Mouse (Mus musculus): ENCODE measurements around the gene Ilkap. TPM values are rescaled to one million over a fixed set of nuclear protein-coding genes. Genes with fewer than 3 reads are reported as not detected.
A peak's percentile ranks its signal among the peaks of the same experiment; 100 is the strongest.

The Ilkap gene
- polyA plus RNA-seq, 1 experiment from 2014 or later, result 92.0 TPM

GRCm38 (mm10) chr1:91413898-91414594 lies 15.4 kb upstream of the Ilkap start, which contains the start of gene Hes6:
Gene Hes6 (minus strand): TSS chr1:91414038.
- Histone ChIP-seq H3K4me2 (peak within 1 kb of the TSS; percentile 91), H3K4me3 (peak within 1 kb of the TSS; percentile 75), H3K9ac (peak within 1 kb of the TSS; percentile 91), H3K36me3 (peaks cover 30% of the 10 kb centered on the region), H3K27ac (replicated peaks) (peak within 1 kb of the TSS; percentile 100), H3K4me1 (peaks cover 27% of the 10 kb centered on the region), H3K27me3 (replicated peaks) (no peaks in the 10 kb centered on the region), H3K9me3 (no peaks in the 10 kb centered on the region)
- WGBS, result 1% methylated on average over 31 of the region's 39 CpGs
- peak; percentile 6; the same call in 1 of the 2 replicates for ATAC-seq (ENCODE audit: extremely low read depth, insufficient number of reproducible peaks, low FRiP score, low TSS enrichment)

GRCm38 (mm10) chr1:91413536-91413897 lies 14.9 kb upstream of the Ilkap start:
- H3K4me2 ChIP-seq, result peak overlapping the region; percentile 91
- WGBS, result under 1% methylated on average over 14 of the region's 14 CpGs
- H3K27ac ChIP-seq (replicated peaks), result peak overlapping the region; percentile 100
- no peaks in the 10 kb centered on the region for H3K27me3 ChIP-seq (replicated peaks)
- H3K4me1 ChIP-seq, result peaks cover 27% of the 10 kb centered on the region
- H3K4me3 ChIP-seq, result peak overlapping the region; percentile 75
- peak overlapping the region; percentile 86 for H3K9ac ChIP-seq
- H3K9me3 ChIP-seq, result no peaks in the 10 kb centered on the region
- peak; percentile 11; the same call in 1 of the 2 replicates for ATAC-seq (ENCODE audit: extremely low read depth, insufficient number of reproducible peaks, low FRiP score, low TSS enrichment)
- H3K36me3 ChIP-seq, result peaks cover 28% of the 10 kb centered on the region

- peak; percentile 89 for ATAC-seq (ENCODE audit: extremely low read depth, insufficient number of reproducible peaks, low FRiP score, low TSS enrichment)
- H3K36me3 ChIP-seq, result peaks cover 24% of the 10 kb centered on the region
- H3K27me3 ChIP-seq (replicated peaks), result no peaks in the 10 kb centered on the region
- H3K9ac ChIP-seq, result peak overlapping the region; percentile 91
- peak overlapping the region; percentile 100 for H3K27ac ChIP-seq (replicated peaks)
- H3K4me2 ChIP-seq, result peak overlapping the region; percentile 91
- H3K4me3 ChIP-seq, result peak overlapping the region; percentile 75
- H3K9me3 ChIP-seq, result no peaks in the 10 kb centered on the region
- H3K4me1 ChIP-seq, result peaks cover 27% of the 10 kb centered on the region
- WGBS, result under 1% methylated on average over 34 of the region's 34 CpGs
These were observed 14.5 kb upstream of the Ilkap start for GRCm38 (mm10) chr1:91413030-91413506.

GRCm38 (mm10) chr1:91412286-91413029 lies 13.8 kb upstream of the Ilkap start:
- WGBS, result 5% methylated on average over 64 of the region's 65 CpGs
- Histone ChIP-seq H3K4me2 (peak overlapping the region; percentile 91), H3K9me3 (no peaks in the 10 kb centered on the region), H3K9ac (peak overlapping the region; percentile 91), H3K36me3 (peaks cover 19% of the 10 kb centered on the region), H3K27ac (replicated peaks) (peak overlapping the region; percentile 100), H3K27me3 (replicated peaks) (no peaks in the 10 kb centered on the region), H3K4me1 (peaks cover 27% of the 10 kb centered on the region), H3K4me3 (peak overlapping the region; percentile 75)
- peak; percentile 11; the same call in 1 of the 2 replicates for ATAC-seq (ENCODE audit: extremely low read depth, insufficient number of reproducible peaks, low FRiP score, low TSS enrichment)

GRCm38 (mm10) chr1:91411631-91412285 lies 13.1 kb upstream of the Ilkap start:
- peak overlapping the region; percentile 91 for H3K4me2 ChIP-seq
- peaks cover 27% of the 10 kb centered on the region for H3K4me1 ChIP-seq
- H3K36me3 ChIP-seq, result peaks cover 13% of the 10 kb centered on the region
- ATAC-seq (ENCODE audit: extremely low read depth, insufficient number of reproducible peaks, low FRiP score, low TSS enrichment), result no peak
- H3K27me3 ChIP-seq (replicated peaks), result no peaks in the 10 kb centered on the region
- peak overlapping the region; percentile 75 for H3K4me3 ChIP-seq
- peak overlapping the region; percentile 91 for H3K9ac ChIP-seq
- WGBS, result 66% methylated on average over 8 of the region's 8 CpGs
- no peak overlapping the region for H3K27ac ChIP-seq (replicated peaks)
- H3K9me3 ChIP-seq, result no peaks in the 10 kb centered on the region

GRCm38 (mm10) chr1:91407819-91408218 lies 9.2 kb upstream of the Ilkap start:
- Histone ChIP-seq H3K36me3 (peaks cover 10% of the 10 kb centered on the region), H3K9ac (no peak overlapping the region), H3K9me3 (no peaks in the 10 kb centered on the region), H3K27ac (replicated peaks) (no peak overlapping the region), H3K4me3 (no peak overlapping the region), H3K4me1 (peaks cover 14% of the 10 kb centered on the region), H3K27me3 (replicated peaks) (peaks cover 16% of the 10 kb centered on the region), H3K4me2 (no peak overlapping the region)
- no peak for ATAC-seq (ENCODE audit: extremely low read depth, insufficient number of reproducible peaks, low FRiP score, low TSS enrichment)
- WGBS, result 72% methylated on average over 4 of the region's 4 CpGs

- no peak overlapping the region for H3K4me3 ChIP-seq
- H3K4me1 ChIP-seq, result 0 out of 2 replicates have a peak, but pooled peaks cover 2% of the 10 kb centered on the region
- WGBS, result 46% methylated on average over 23 of the region's 23 CpGs
- no peaks in the 10 kb centered on the region for H3K9me3 ChIP-seq
- no peaks in the 10 kb centered on the region for H3K36me3 ChIP-seq
- peaks cover 27% of the 10 kb centered on the region for H3K27me3 ChIP-seq (replicated peaks)
- no peak overlapping the region for H3K4me2 ChIP-seq
- H3K27ac ChIP-seq (replicated peaks), result no peak overlapping the region
- ATAC-seq (ENCODE audit: extremely low read depth, insufficient number of reproducible peaks, low FRiP score, low TSS enrichment), result no peak
- H3K9ac ChIP-seq, result no peak overlapping the region
These were observed 7.0 kb upstream of the Ilkap start for GRCm38 (mm10) chr1:91405406-91406169.

GRCm38 (mm10) chr1:91404976-91405375 lies 6.4 kb upstream of the Ilkap start:
- H3K27ac ChIP-seq (replicated peaks), result no peak overlapping the region
- no peaks in the 10 kb centered on the region for H3K9me3 ChIP-seq
- H3K4me3 ChIP-seq, result no peak overlapping the region
- no peak overlapping the region for H3K4me2 ChIP-seq
- no peak overlapping the region for H3K9ac ChIP-seq
- ATAC-seq (ENCODE audit: extremely low read depth, insufficient number of reproducible peaks, low FRiP score, low TSS enrichment), result no peak
- WGBS, result 12% methylated on average over 1 of the region's 1 CpGs
- H3K36me3 ChIP-seq, result no peaks in the 10 kb centered on the region
- H3K27me3 ChIP-seq (replicated peaks), result peaks cover 28% of the 10 kb centered on the region
- 0 out of 2 replicates have a peak, but pooled peaks cover 2% of the 10 kb centered on the region for H3K4me1 ChIP-seq

- H3K4me2 ChIP-seq, result peak overlapping the region; percentile 86
- peaks cover 13% of the 10 kb centered on the region for H3K27me3 ChIP-seq (replicated peaks)
- H3K9me3 ChIP-seq, result no peaks in the 10 kb centered on the region
- WGBS, result under 1% methylated on average over 12 of the region's 12 CpGs
- peaks cover 35% of the 10 kb centered on the region for H3K36me3 ChIP-seq
- H3K4me1 ChIP-seq, result peaks cover 28% of the 10 kb centered on the region
- peak overlapping the region; percentile 94 for H3K4me3 ChIP-seq
- peak overlapping the region; percentile 91 for H3K27ac ChIP-seq (replicated peaks)
- ATAC-seq (ENCODE audit: extremely low read depth, insufficient number of reproducible peaks, low FRiP score, low TSS enrichment), result no peak
- H3K9ac ChIP-seq, result peak overlapping the region; percentile 97
These were observed 722 bp downstream of the Ilkap start for GRCm38 (mm10) chr1:91397927-91398259.

- H3K9me3 ChIP-seq, result no peaks in the 10 kb centered on the region
- no peaks in the 10 kb centered on the region for H3K27me3 ChIP-seq (replicated peaks)
- H3K9ac ChIP-seq, result no peak overlapping the region
- ATAC-seq (ENCODE audit: extremely low read depth, insufficient number of reproducible peaks, low FRiP score, low TSS enrichment), result no peak
- WGBS, result 92% methylated on average over 5 of the region's 5 CpGs
- peaks cover 96% of the 10 kb centered on the region for H3K36me3 ChIP-seq
- H3K4me3 ChIP-seq, result no peak overlapping the region
- no peak overlapping the region for H3K27ac ChIP-seq (replicated peaks)
- peaks cover 8% of the 10 kb centered on the region; the same call in 1 of the 2 replicates for H3K4me1 ChIP-seq
- H3K4me2 ChIP-seq, result no peak overlapping the region
These were observed 8.2 kb downstream of the Ilkap start for GRCm38 (mm10) chr1:91390369-91390768.
